15 mouse cellular contexts compared by ENCODE assay signal in genomic region chr12:38717642-38718252, GRCm38 (mm10).
"Had no signal": no experiment of that assay in that cellular context is flagged by ENCODE, and none has a peak within 500 bp of the region (broad histone marks: within the 10 kb centered on the region; RNA-seq: fewer than 3 reads in every experiment).

No protein-coding gene starts in this region.

- H3K9ac ChIP-seq: limb, embryonic 13.5 days; liver, embryonic 12.5 days; liver, embryonic 15.5 days; midbrain, embryonic 13.5 days had no signal

- H3K27ac ChIP-seq: kidney, postnatal 0 days; layer of hippocampus, adult 2 months; limb, embryonic 10.5 days; limb, embryonic 13.5 days; liver, embryonic 12.5 days; liver, embryonic 15.5 days; macrophage; midbrain, embryonic 13.5 days had no signal

- DNase-seq: kidney, adult 2 months; kidney, postnatal 25 days; layer of hippocampus, adult 9-11 months; liver; thymus, postnatal 25 days had no signal

- ATAC-seq: intestine, postnatal 0 days; liver, embryonic 12.5 days; midbrain, embryonic 13.5 days; midbrain, embryonic 16.5 days had no signal

- H3K4me1 ChIP-seq: limb, embryonic 10.5 days; limb, embryonic 13.5 days; liver, embryonic 12.5 days; liver, embryonic 15.5 days; midbrain, embryonic 13.5 days had no signal

- H3K4me2 ChIP-seq: limb, embryonic 13.5 days; liver, embryonic 12.5 days; liver, embryonic 15.5 days; midbrain, embryonic 13.5 days had no signal

- H3K27me3 ChIP-seq: limb, embryonic 13.5 days; liver, embryonic 12.5 days; liver, embryonic 15.5 days; midbrain, embryonic 13.5 days had no signal

- H3K36me3 ChIP-seq: limb, embryonic 10.5 days; limb, embryonic 13.5 days; liver, embryonic 12.5 days; liver, embryonic 15.5 days; midbrain, embryonic 13.5 days had no signal

- H3K9me3 ChIP-seq: limb, embryonic 10.5 days; limb, embryonic 13.5 days; liver, embryonic 12.5 days; liver, embryonic 15.5 days; midbrain, embryonic 13.5 days had no signal

- H3K4me3 ChIP-seq: layer of hippocampus, adult 2 months; limb, embryonic 10.5 days; limb, embryonic 13.5 days; liver, embryonic 12.5 days; liver, embryonic 15.5 days; midbrain, embryonic 13.5 days had no signal
